Mouse (Mus musculus) testis, adult 2 months (tissue): ENCODE measurements around the gene Clstn3. TPM values are rescaled to one million over a fixed set of nuclear protein-coding genes. Genes with fewer than 3 reads are reported as not detected.

Source experiments
- H3K27ac ChIP-seq: fragments of 200-500 bp; 2 replicates; pipeline ENCODE4 v1.5.1; 2012; ENCODE audit warnings: low read depth, low read length; ENCODE audit not compliant: control insufficient read depth, insufficient read depth
- H3K27me3 ChIP-seq: fragments of 200-500 bp; 2 replicates; pipeline ENCODE4 v1.6.1; 2012; ENCODE audit warnings: mild to moderate bottlenecking, low read length, moderate library complexity; ENCODE audit not compliant: control insufficient read depth, insufficient read depth
- H3K36me3 ChIP-seq: fragments of 200-500 bp; 2 replicates; pipeline ENCODE4 v1.6.1; 2012; ENCODE audit warnings: mild to moderate bottlenecking, low read length; ENCODE audit not compliant: control insufficient read depth, insufficient read depth
- H3K4me1 ChIP-seq: fragments of 200-500 bp; 2 replicates; pipeline ENCODE4 v1.6.1; 2012; ENCODE audit warnings: low read length; ENCODE audit not compliant: control insufficient read depth, insufficient read depth
- H3K4me3 ChIP-seq: fragments of 200-500 bp; 2 replicates; pipeline ENCODE4 v1.5.1; 2012; ENCODE audit warnings: low read depth, mild to moderate bottlenecking, low read length, moderate library complexity, mixed read lengths; ENCODE audit not compliant: control insufficient read depth
- CTCF ChIP-seq: fragments of 200-500 bp; IDR thresholded peaks from 2 replicates; pipeline ENCODE4 v1.5.1; 2012; ENCODE audit warnings: low read depth, mild to moderate bottlenecking, inconsistent platforms, low read length, moderate library complexity; ENCODE audit not compliant: control insufficient read depth, insufficient read depth, insufficient replicate concordance
- POLR2A ChIP-seq: fragments of 200-500 bp; IDR thresholded peaks from 2 replicates; pipeline ENCODE4 v1.6.1; 2012; ENCODE audit warnings: low read depth, mild to moderate bottlenecking, inconsistent platforms, low read length, moderate library complexity; ENCODE audit not compliant: control insufficient read depth
- polyA plus RNA-seq: library from polyadenylated mRNA; depleted of rRNA; stranded (reverse); fragments of >200 nt; gene quantifications from 2 replicates; pipeline ENCODE4 v1.2.3, GENCODE M21; 2012

Gene Clstn3
- polyA plus RNA-seq, 1 experiment = 4.7 TPM

- TF ChIP-seq POLR2A (no peak), CTCF (no peak)
Observed at GRCm38 (mm10) chr6:124458505-124458904, 6.1 kb downstream of the Clstn3 start.

DNA sequence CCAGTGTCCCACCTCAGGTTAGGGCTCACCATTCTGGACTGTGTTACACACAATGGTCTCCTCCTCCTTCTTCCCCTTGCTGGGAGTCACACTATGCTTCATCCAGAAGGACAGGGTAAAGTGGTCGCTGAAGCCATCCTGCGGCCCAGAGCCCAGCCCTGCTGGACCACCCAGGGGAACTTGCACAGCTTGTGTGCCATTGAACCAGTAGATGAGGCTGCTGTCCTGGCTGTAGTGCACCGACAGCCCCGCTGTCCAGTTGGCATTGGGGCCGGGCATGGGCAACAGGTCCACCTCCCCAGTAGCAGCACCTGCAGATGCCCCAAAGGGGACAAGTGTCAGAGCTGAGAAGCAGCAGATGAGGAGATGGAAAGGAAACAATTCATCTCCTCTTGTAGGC is 6.8 kb downstream of the Clstn3 start:
- Histone ChIP-seq H3K4me3 (no peak overlapping the region), H3K27ac (no peak overlapping the region), H3K4me1 (no peaks in the 10 kb centered on the region), H3K27me3 (no peaks in the 10 kb centered on the region), H3K36me3 (no peaks in the 10 kb centered on the region)
- no peak for TF ChIP-seq POLR2A
- no peak for TF ChIP-seq CTCF

More at GRCm38 (mm10) chr6:124458505-124458904, 6.1 kb downstream of the Clstn3 start:
- H3K4me1 ChIP-seq = no peaks in the 10 kb centered on the region
- H3K27ac ChIP-seq = no peak overlapping the region
- no peaks in the 10 kb centered on the region for H3K36me3 ChIP-seq
- no peaks in the 10 kb centered on the region for H3K27me3 ChIP-seq
- no peak overlapping the region for H3K4me3 ChIP-seq

DNA sequence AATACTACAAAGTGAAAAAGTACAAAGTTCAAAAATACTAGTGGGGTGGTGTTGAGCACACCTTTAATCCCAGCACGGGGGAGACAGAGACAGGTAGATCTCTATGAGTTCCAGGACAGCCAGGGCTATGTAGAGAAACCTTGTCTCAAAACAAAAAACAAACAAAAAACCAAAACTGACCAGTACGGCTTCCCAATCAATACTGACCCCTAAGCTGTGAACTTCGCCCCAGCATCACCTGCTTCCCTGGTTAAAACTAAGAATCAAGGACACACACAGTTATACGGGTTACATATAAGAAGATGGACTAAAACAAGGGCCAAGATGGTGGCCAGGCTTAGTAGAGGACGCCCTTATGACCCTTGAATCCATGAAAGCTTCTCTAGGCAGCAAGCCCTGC is 8.4 kb downstream of the Clstn3 start:
- no peak overlapping the region for H3K27ac ChIP-seq
- no peaks in the 10 kb centered on the region for H3K36me3 ChIP-seq
- H3K27me3 ChIP-seq = no peaks in the 10 kb centered on the region
- no peak overlapping the region for H3K4me3 ChIP-seq
- H3K4me1 ChIP-seq = no peaks in the 10 kb centered on the region
- TF ChIP-seq CTCF (no peak), POLR2A (no peak)

DNA sequence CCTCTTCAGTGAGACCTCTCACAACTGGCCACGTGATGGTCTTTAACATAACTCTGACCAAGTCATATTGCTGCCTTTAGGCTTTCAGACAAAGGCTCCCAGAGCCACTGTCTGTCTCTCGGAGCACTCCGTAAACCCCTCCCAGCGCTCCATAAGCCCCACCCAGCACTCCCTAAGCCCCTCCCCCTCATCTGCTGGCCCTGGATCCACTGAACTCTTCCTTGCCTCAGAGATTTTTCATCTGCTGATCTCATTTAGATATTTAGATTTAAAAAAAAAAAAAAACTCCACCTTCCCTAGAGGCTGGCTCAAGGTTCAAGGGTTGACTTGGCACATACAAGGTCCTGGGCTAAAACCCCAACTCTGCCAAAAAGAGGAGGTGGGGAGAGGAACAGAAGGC is 10.8 kb downstream of the Clstn3 start:
- Histone ChIP-seq H3K36me3 (no peaks in the 10 kb centered on the region), H3K4me3 (no peak overlapping the region), H3K27me3 (no peaks in the 10 kb centered on the region), H3K4me1 (no peaks in the 10 kb centered on the region; the same call in 1 of the 2 replicates), H3K27ac (no peak overlapping the region)
- TF ChIP-seq POLR2A (no peak), CTCF (no peak)

DNA sequence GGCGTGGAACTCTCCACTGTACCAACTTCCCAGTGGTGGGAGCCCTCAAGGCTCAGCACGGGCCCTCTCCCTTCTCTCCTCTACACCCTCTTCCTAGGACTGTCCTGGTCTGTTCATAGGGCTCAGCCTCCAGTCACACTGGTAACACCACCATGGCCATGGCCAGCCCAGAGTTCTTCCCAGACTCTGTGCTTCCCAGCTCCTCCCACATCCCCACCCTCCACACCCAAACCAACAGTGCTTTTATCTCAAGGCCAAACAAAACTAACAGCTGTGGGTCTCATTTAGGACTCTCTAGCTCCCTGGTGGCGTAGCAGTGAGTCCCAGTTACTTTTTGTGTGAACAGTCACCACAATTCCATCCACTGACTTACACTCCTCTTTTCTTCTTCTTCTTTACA is 12.6 kb downstream of the Clstn3 start:
- TF ChIP-seq CTCF = no peak
- TF ChIP-seq POLR2A = no peak
- H3K4me1 ChIP-seq = no peaks in the 10 kb centered on the region; the same call in 1 of the 2 replicates
- H3K27me3 ChIP-seq = no peaks in the 10 kb centered on the region
- no peaks in the 10 kb centered on the region for H3K36me3 ChIP-seq
- no peak overlapping the region for H3K4me3 ChIP-seq
- H3K27ac ChIP-seq = no peak overlapping the region

GRCm38 (mm10) chr6:124449668-124450383 is 14.8 kb downstream of the Clstn3 start:
- H3K27ac ChIP-seq = no peak overlapping the region
- TF ChIP-seq CTCF = no peak
- no peak for TF ChIP-seq POLR2A
- no peaks in the 10 kb centered on the region for H3K36me3 ChIP-seq
- no peaks in the 10 kb centered on the region for H3K27me3 ChIP-seq
- H3K4me3 ChIP-seq = no peak overlapping the region
- H3K4me1 ChIP-seq = no peaks in the 10 kb centered on the region; the same call in 1 of the 2 replicates

- Histone ChIP-seq H3K27me3 (no peaks in the 10 kb centered on the region), H3K36me3 (no peaks in the 10 kb centered on the region), H3K27ac (no peak overlapping the region), H3K4me3 (no peak overlapping the region), H3K4me1 (no peaks in the 10 kb centered on the region; the same call in 1 of the 2 replicates)
- no peak for TF ChIP-seq POLR2A
- TF ChIP-seq CTCF = no peak
Observed at GRCm38 (mm10) chr6:124448959-124449667, 15.5 kb downstream of the Clstn3 start.
